Mouse (Mus musculus): ENCODE measurements around the gene Rere.

- TF ChIP-seq POLR2A (IDR thresholded peaks at IDR 0.05; ENCODE audit: borderline replicate concordance, extremely low read depth, low read depth, low read length), result no peak
- no peak for TF ChIP-seq CTCF (IDR thresholded peaks at IDR 0.05; ENCODE audit: insufficient read depth, low read length)
These were observed 41.0 kb upstream of the Rere start for GRCm38 (mm10) chr4:150240381-150240886.
